Mouse (Mus musculus) olfactory bulb, adult 2 months (tissue): ENCODE measurements at regions not wholly inside any gene's neighbourhood (a gene's known extent, or its start where the extent isn't known, plus 50 kb on each side); places are given as distances from the start of the nearest gene placed in this dataset.

Source experiments
- CTCF ChIP-seq: fragments of 200-500 bp; IDR thresholded peaks from 2 replicates; pipeline ENCODE4 v1.5.1; 2012; ENCODE audit warnings: low read depth, mild to moderate bottlenecking, low read length, moderate library complexity; ENCODE audit not compliant: insufficient read depth
- POLR2A ChIP-seq: fragments of 200-500 bp; IDR thresholded peaks from 2 replicates; pipeline ENCODE4 v1.6.1; 2012; ENCODE audit warnings: mild to moderate bottlenecking, low read depth, low read length, moderate library complexity; ENCODE audit not compliant: insufficient read depth

GRCm38 (mm10) chrX:159058931-159059330 lies 151.2 kb upstream of the Rps6ka3 start:
- TF ChIP-seq CTCF (no peak), POLR2A (no peak)
